Mouse (Mus musculus) spleen, adult 2 months (tissue): Measurements from ENCODE around the gene Adam33.

Experiments
- CTCF ChIP-seq: fragments of 200-500 bp; IDR thresholded peaks from 2 replicates; pipeline ENCODE4 v1.5.1; 2011; ENCODE audit warnings: mild to moderate bottlenecking, inconsistent platforms; ENCODE audit not compliant: insufficient read depth, insufficient read length, insufficient replicate concordance; ENCODE audit errors: extremely low read depth
- POLR2A ChIP-seq: fragments of 200-500 bp; IDR thresholded peaks from 2 replicates; pipeline ENCODE4 v1.6.1; 2011; ENCODE audit warnings: low read depth, low read length, inconsistent platforms

DNA sequence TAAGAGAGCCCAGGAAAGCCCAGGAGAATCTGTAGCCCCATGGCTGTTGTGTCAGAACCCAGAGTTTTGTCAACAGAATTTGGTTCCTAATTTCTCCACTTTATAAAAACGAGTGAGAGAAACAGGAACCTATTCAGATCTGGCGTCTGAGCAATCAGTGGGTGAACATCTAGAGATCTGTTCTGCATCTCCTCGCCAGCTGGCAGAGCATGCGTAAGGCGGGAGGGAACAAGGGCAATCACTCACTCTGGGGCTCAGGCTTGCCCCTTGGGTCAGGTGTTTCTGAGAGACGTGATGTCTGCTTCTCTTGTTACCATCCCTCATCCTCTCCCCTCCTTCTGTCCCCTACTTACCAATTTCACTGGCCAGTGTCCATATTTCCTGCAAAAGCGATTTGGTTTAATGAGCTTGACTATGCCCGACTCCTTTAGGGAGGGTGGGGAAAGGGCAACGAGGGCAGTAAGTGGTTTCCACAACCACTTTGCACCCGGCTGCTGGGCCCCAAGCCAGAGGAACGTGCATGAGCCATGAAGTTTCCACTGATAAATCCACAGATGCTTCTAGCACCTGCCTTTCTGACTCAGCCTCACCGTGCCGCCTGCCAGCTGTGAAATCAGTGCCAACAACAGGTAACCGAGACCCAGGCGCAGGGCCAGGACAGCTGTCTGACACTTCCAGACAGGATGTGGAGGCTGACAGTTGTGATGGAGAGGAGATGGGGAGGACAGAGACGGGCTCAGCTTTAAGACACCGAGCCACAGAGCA, 26.2 kb downstream of the Adam33 start:
- TF ChIP-seq CTCF (no peak), POLR2A (no peak)
